Mouse (Mus musculus) urinary bladder, postnatal 36 days (tissue): Measurements from ENCODE around the gene Etnk2.
"Not testable (repeated sequence)": the region's sequence is repeated elsewhere in the genome, so short reads cannot be mapped to it uniquely, and the experiment has no call there.

Experiments used
- DNase-seq, 2 experiments: peaks; one replicate each; pipeline ENCODE4 v3.0.0; 2022; ENCODE audit warnings: low spot score in 2 of 2, mixed read lengths in 1 of 2

The Etnk2 gene

DNA sequence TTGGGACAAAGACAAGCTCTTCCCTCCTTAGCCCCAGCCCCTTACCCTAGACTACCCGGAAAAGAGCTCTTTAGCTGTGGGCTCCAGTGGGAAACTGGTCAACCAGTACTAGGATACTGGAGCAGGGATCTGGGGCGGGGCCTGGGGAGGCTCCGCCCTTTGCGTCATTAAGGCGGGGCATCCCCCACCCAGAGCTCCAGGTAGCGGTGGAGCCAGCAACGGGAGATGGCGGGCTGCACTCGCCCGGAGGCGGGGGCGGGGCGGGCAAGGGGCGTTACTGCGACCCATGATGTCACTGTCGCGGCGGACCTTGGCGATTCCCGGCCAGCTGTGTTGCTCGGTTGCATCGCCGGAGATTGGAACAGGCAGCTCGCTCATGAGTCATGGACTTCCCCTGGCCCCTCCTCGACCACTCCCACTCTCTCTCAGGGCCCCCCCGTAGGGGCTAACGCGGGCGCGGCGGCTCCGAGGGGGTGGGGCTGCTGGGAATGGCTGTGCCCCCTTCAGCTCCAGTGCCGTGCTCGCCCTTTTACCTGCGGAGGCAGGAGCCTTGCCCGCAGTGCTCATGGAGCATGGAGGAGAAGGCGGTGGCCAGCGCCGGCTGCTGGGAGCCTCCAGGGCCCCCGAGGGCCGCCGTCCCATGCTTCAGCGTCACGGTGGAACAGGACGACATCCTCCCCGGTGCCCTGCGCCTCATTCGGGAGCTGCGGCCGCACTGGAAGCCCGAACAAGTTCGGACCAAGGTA is at the start of gene Etnk2:
TSS of gene Etnk2 (plus strand) at position 297 of the 746 bp plus-strand sequence.
- peak; percentile 61 to 77 for DNase-seq

- peak; percentile 39 to 50 for DNase-seq
Measured at GRCm38 (mm10) chr1:133314364-133314763, 49.0 kb upstream of the Etnk2 start.

DNA sequence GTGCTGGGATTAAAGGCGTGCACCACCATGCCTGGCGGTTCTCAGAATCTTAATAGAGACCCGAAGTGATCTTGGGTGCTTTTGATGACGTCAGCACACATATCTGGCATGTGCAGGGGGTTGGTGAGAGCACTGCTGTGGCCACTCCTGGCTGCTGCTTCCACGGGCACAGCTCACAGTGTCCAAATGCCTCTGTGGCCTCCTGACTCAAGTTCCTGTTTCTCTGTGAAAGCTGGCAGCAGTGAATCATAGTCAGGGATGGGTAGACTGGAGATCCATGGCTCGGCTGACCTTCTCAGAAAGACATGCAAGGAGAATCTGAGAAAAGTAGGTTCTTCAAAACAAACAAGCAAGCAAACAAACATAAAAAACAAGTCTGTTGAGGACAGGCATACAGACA is 47.6 kb upstream of the Etnk2 start:
- no peak for DNase-seq

- DNase-seq: no peak
Measured at GRCm38 (mm10) chr1:133316577-133316976, 46.8 kb upstream of the Etnk2 start.

- no peak for DNase-seq
Measured at GRCm38 (mm10) chr1:133317149-133317548, 46.2 kb upstream of the Etnk2 start.

DNA sequence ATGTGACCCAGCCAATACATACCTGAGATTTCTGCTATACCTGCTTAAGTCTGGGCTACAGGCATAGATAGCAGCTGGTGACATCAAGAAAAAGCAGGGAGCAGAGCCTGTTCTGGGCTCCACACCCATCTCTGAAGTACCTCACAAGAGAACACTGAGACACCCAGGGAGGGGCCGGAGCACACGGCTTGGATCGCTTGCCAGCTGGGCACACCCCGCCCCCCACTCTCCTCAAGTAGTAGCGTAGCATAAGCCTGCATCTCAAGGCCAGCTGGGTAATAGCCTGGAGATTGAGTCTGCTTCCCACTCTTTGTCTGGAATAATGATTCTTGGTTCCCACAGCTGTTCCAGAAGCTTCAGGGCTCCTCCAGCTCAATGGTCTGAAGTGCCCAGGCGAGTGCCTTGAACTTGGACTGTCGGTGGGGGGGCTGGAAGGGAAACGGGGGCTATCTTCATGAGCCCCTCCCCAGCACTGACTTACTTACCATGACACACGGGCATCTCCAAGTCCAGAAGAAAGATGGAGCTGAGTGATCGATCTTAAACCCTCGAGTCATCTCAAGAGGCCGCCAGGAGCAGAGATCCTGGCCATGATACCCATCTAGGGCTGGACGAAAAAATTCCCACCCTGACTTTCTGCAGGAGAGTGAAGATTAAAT is 42.0 kb upstream of the Etnk2 start, which contains the start of gene Kiss1:
TSS of gene Kiss1 (plus strand) at position 609 of the 659 bp plus-strand sequence.
- DNase-seq: no peak

GRCm38 (mm10) chr1:133323333-133323732 is 40.0 kb upstream of the Etnk2 start:
- DNase-seq: no peak

DNA sequence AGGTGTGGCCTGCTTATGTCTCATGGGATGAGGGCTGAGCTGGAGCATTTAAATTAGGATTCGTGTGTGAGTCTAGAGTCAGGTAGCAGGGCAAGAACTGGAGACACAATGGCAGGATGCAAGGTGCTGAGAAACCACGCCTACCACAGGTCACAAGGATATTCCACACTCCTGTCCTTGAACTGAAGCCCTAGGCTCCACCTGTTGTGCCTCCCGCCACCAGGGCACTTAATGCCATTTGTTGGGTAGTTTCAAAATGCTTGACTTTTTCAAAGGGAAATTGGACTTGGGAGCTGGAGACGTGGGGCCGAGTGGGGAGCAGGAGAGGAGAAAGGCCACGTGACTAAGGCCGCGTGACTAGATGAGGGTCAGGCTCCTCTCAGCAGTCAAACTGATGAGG is 37.4 kb upstream of the Etnk2 start:
- DNase-seq: no peak

DNA sequence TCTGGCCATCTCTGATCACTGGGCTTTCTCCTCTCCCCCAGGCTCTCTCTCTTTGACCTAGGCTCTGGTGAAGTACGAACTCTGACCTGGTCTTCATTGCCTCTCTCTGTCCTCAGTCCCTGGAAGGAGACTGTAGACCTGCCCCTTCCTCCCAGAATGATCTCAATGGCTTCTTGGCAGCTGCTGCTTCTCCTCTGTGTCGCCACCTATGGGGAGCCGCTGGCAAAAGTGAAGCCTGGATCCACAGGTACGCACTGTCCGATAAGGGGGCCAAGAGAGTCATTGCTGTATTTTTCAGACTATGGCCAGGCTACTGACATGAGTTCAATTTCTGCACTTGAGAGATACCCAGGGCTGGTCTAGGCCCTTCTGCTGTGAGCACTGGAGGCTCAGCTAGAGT is 36.3 kb upstream of the Etnk2 start:
- no peak for DNase-seq

DNA sequence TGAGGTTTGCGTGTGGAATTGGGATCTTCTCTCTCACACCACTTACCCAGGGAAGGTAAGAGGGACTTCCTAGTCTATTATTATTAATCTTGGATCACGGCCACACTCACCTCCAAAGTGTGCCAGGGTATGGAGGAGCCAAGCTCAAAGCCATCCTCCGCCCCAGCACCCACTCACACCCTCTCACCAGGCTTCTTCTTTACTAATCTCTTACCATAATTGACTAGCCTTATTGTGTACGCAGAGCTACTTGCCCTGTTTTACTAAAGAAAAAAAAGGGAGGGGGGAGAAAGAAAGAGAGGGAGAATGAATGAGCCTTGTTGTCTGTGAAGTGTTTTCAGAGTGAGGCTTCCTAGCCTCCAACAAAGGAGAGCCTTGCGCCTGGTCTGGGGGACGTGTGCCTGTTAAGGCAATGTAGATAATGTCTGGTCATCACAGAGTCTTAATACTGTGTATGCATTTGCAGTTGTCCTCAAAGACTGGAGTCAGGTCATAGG is 35.0 kb upstream of the Etnk2 start:
- DNase-seq: no peak

GRCm38 (mm10) chr1:133328896-133329637 is 34.3 kb upstream of the Etnk2 start:
- DNase-seq: no peak

DNA sequence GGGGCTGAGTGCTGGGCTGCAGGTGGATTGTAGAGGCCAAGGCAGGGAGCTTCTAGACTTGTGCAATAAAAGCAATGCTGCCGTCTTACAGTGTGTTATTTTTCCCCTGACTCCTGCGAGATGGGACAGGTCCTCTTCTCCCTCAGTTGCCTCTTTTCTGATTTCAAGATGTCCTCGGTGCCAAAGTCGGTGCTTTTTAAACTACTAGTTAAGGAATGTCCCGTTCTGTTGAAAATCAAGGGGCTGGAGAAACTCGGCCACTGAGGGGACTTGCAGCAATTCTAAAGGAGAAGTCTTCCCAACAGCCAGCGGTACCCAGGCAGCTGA is 33.8 kb upstream of the Etnk2 start:
- no peak for DNase-seq

GRCm38 (mm10) chr1:133331142-133331541 is 32.2 kb upstream of the Etnk2 start:
- DNase-seq: no peak

DNA sequence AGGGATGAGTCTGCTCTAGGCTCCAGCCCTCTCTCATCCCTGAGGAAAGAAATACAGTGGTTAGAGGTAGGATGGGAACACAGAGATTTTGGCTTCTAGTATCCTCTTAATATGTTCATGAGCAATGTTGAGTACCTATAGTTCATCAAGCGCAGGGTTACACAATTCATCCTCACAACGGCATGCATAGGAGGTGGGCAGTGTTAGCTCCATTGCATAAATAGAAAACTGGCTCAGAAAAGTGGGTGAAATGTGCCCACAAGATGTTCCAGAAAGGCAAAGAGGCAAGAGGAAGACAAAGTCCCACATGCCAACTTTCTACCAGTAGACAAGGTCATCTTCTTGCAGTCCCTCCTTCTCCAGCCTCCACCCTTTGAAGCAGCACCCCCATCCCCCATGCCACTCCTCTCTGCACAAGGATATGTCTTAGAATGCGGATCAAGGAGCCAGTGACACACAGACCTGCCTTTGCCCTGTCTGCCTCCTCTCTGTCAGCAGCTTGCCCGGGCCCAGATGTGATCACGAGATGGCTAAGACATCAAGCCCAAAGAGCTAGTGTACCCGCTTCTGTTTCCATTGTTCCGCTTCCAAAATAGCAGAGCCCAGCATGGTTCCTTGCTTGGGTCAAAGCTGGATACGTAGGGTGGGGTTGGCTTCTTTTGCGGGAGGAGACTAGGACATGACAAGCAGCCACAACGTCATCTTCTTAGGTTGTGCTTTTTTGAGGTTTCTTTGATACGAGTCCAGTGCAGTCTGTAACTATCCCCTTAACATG is 30.5 kb upstream of the Etnk2 start:
- DNase-seq: no peak

- no peak for DNase-seq
Measured at GRCm38 (mm10) chr1:133333937-133334336, 29.4 kb upstream of the Etnk2 start.

- not testable (repeated sequence) for DNase-seq
Measured at GRCm38 (mm10) chr1:133340403-133340802, 23.0 kb upstream of the Etnk2 start.

DNA sequence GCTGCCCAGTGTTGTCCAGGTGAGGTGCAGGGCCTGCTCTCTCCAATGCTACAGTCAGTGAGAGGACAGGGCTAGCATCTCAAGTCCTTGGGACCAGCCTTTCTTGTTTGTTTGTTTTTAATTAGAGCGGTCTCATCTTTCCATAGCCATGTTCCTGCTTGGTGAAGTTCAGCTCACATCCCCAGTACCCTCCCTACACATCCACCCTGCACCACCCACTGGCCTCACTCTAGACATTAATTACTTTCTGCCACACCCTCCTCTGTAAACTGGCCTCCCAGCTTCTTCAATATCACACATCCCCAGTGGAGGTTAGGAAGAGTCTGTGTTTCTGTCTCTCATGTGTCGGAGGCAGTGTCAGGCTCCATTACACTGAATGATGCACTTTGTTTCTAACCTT is 19.0 kb upstream of the Etnk2 start:
- DNase-seq: no peak

GRCm38 (mm10) chr1:133346531-133346930 is 16.8 kb upstream of the Etnk2 start:
- no peak for DNase-seq

DNA sequence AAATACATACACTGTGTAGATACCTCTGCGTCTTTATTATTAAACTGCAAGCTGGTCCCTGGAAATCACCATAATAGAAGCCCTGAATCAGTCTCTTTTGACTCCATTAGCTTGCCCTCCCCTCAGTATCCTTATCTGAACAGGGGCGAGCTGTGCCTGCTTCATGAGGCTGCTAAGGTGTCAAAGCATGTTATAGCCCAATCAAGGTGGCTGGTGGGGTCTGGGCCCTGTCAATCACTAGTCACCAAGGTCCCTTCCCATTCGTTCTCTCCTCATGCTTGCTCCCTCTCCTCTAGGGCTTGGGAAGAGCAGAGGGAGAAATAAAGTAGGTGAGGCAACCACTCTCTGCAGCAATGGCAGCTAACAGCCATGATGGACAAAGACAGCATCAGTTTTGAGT is 16.1 kb upstream of the Etnk2 start:
- no peak for DNase-seq

GRCm38 (mm10) chr1:133347693-133348520 is 15.5 kb upstream of the Etnk2 start:
- DNase-seq: no peak

- no peak for DNase-seq
Measured at GRCm38 (mm10) chr1:133350210-133350609, 13.2 kb upstream of the Etnk2 start, which contains the start of gene Ren1. Ren1 (plus strand) TSS chr1:133350510.
